Mouse (Mus musculus): ENCODE measurements at regions not wholly inside any gene's neighbourhood (a gene's known extent, or its start where the extent isn't known, plus 50 kb on each side); places are given as distances from the start of the nearest gene placed in this dataset.
"Not testable (repeated sequence)": the region's sequence is repeated elsewhere in the genome, so short reads cannot be mapped to it uniquely, and the experiment has no call there.

- H3K27me3 ChIP-seq (ENCODE audit: control insufficient read depth, insufficient read depth, low read length) = no peaks in the 10 kb centered on the region
- no peaks in the 10 kb centered on the region for H3K79me2 ChIP-seq (ENCODE audit: control insufficient read depth, insufficient read depth, low read length)
- H3K9ac ChIP-seq (ENCODE audit: low read depth, low read length) = no peak overlapping the region
- DNase-seq (ENCODE audit: extremely low read depth, low read depth, low spot score) = no peak
- TF ChIP-seq CTCF (IDR thresholded peaks at IDR 0.05; ENCODE audit: low read depth, low read length) = no peak
- TF ChIP-seq POLR2A (IDR thresholded peaks at IDR 0.05; ENCODE audit: extremely low read depth, insufficient read depth, low read length) = no peak
- H3K4me1 ChIP-seq (ENCODE audit: control insufficient read depth, insufficient read depth, low read length) = no peaks in the 10 kb centered on the region
- no peaks in the 10 kb centered on the region for H3K36me3 ChIP-seq (ENCODE audit: control insufficient read depth, insufficient read depth, low read length)
- no peak overlapping the region for H3K27ac ChIP-seq (replicated peaks; ENCODE audit: insufficient read depth, low read depth, low read length)
- no peak overlapping the region for H3K4me3 ChIP-seq (ENCODE audit: insufficient read depth, low read depth, low read length)
Observed at GRCm38 (mm10) chr10:11787240-11787639, 444.0 kb downstream of the Epm2a start.

DNA sequence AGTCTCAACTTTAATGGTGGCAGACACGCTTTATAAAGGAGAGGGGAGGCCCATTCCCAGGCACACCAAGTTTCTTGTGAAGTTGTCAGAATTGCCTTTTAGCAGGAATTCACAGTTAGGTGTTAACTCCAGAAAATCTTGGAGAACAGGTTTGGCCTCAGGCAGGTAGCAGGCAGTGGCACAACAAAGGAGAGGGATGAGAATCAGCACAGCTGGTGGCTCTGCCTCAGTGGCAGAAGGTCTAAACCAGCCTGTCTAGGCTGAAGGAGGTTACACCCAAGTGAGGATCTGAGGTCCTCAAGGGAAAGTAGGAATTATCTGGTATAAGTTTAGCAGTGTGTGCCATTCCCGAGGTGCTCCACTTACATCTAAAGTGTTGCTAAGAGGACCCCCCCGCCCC, 456.3 kb downstream of the Epm2a start:
- DNase-seq (ENCODE audit: extremely low read depth, low read depth, low spot score) = no peak
- H3K79me2 ChIP-seq (ENCODE audit: control insufficient read depth, insufficient read depth, low read length) = no peaks in the 10 kb centered on the region
- 81% methylated on average over 3 of the region's 3 CpGs for WGBS
- no peak overlapping the region for H3K27ac ChIP-seq (replicated peaks; ENCODE audit: insufficient read depth, low read depth, low read length)
- TF ChIP-seq CTCF (IDR thresholded peaks at IDR 0.05; ENCODE audit: low read depth, low read length) (no peak), POLR2A (IDR thresholded peaks at IDR 0.05; ENCODE audit: extremely low read depth, insufficient read depth, low read length) (no peak)
- no peak overlapping the region for H3K4me3 ChIP-seq (ENCODE audit: insufficient read depth, low read depth, low read length)
- H3K9ac ChIP-seq (ENCODE audit: low read depth, low read length) = no peak overlapping the region
- H3K4me1 ChIP-seq (ENCODE audit: control insufficient read depth, insufficient read depth, low read length) = no peaks in the 10 kb centered on the region
- H3K36me3 ChIP-seq (ENCODE audit: control insufficient read depth, insufficient read depth, low read length) = no peaks in the 10 kb centered on the region
- no peaks in the 10 kb centered on the region for H3K27me3 ChIP-seq (ENCODE audit: control insufficient read depth, insufficient read depth, low read length)

- H3K9ac ChIP-seq (ENCODE audit: low read depth, low read length); H3K27me3 ChIP-seq (ENCODE audit: control insufficient read depth, insufficient read depth, low read length); H3K27ac ChIP-seq (replicated peaks; ENCODE audit: insufficient read depth, low read depth, low read length); H3K4me3 ChIP-seq (ENCODE audit: insufficient read depth, low read depth, low read length); H3K36me3 ChIP-seq (ENCODE audit: control insufficient read depth, insufficient read depth, low read length); H3K79me2 ChIP-seq (ENCODE audit: control insufficient read depth, insufficient read depth, low read length); H3K4me1 ChIP-seq (ENCODE audit: control insufficient read depth, insufficient read depth, low read length); DNase-seq (ENCODE audit: extremely low read depth, low read depth, low spot score): not testable (repeated sequence)
- 84% methylated on average over 13 of the region's 13 CpGs for WGBS
Observed at GRCm38 (mm10) chr10:11801372-11802230, 458.4 kb downstream of the Epm2a start.

GRCm38 (mm10) chr10:11809255-11809654, 466.1 kb downstream of the Epm2a start:
- no peaks in the 10 kb centered on the region for H3K79me2 ChIP-seq (ENCODE audit: control insufficient read depth, insufficient read depth, low read length)
- H3K4me1 ChIP-seq (ENCODE audit: control insufficient read depth, insufficient read depth, low read length) = no peaks in the 10 kb centered on the region
- no peak overlapping the region for H3K9ac ChIP-seq (ENCODE audit: low read depth, low read length)
- no peaks in the 10 kb centered on the region for H3K36me3 ChIP-seq (ENCODE audit: control insufficient read depth, insufficient read depth, low read length)
- H3K27ac ChIP-seq (replicated peaks; ENCODE audit: insufficient read depth, low read depth, low read length) = no peak overlapping the region
- no peak for DNase-seq (ENCODE audit: extremely low read depth, low read depth, low spot score)
- H3K27me3 ChIP-seq (ENCODE audit: control insufficient read depth, insufficient read depth, low read length) = no peaks in the 10 kb centered on the region
- 78% methylated on average over 3 of the region's 3 CpGs for WGBS
- TF ChIP-seq CTCF (IDR thresholded peaks at IDR 0.05; ENCODE audit: low read depth, low read length) (no peak), POLR2A (IDR thresholded peaks at IDR 0.05; ENCODE audit: extremely low read depth, insufficient read depth, low read length) (no peak)
- H3K4me3 ChIP-seq (ENCODE audit: insufficient read depth, low read depth, low read length) = no peak overlapping the region

DNA sequence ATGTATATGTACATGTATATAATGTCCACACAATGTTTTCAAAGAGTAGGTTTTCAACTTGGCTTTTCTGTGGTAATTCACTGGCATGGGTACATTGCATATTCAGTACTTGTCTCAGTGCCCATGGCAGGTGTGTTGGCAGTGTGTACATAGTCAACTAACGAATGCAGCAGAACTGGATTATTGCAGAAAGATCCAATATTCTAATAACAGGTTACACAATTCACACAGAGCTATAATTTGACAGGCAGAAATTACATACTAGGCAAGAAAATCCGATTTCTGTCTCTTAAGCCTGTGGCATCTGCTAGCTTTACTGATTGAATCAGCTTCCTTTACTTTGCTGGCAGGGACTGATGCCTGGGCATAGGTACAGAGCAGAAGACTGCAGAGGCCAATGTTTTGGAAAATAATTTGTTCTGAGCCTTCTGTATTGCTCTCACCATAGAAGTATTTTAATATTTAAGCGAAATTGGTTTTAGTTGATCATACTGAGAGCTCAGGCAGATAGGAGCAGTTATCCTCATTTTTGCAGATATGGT, 479.3 kb downstream of the Epm2a start:
- no peaks in the 10 kb centered on the region for H3K27me3 ChIP-seq (ENCODE audit: control insufficient read depth, insufficient read depth, low read length)
- no peak overlapping the region for H3K4me3 ChIP-seq (ENCODE audit: insufficient read depth, low read depth, low read length)
- DNase-seq (ENCODE audit: extremely low read depth, low read depth, low spot score) = no peak
- no peak for TF ChIP-seq POLR2A (IDR thresholded peaks at IDR 0.05; ENCODE audit: extremely low read depth, insufficient read depth, low read length)
- no peak for TF ChIP-seq CTCF (IDR thresholded peaks at IDR 0.05; ENCODE audit: low read depth, low read length)
- no peak overlapping the region for H3K27ac ChIP-seq (replicated peaks; ENCODE audit: insufficient read depth, low read depth, low read length)
- no peaks in the 10 kb centered on the region for H3K79me2 ChIP-seq (ENCODE audit: control insufficient read depth, insufficient read depth, low read length)
- no peak overlapping the region for H3K9ac ChIP-seq (ENCODE audit: low read depth, low read length)
- no peaks in the 10 kb centered on the region for H3K4me1 ChIP-seq (ENCODE audit: control insufficient read depth, insufficient read depth, low read length)
- WGBS = 67% methylated on average over 3 of the region's 3 CpGs
- H3K36me3 ChIP-seq (ENCODE audit: control insufficient read depth, insufficient read depth, low read length) = no peaks in the 10 kb centered on the region

GRCm38 (mm10) chr10:11841094-11841493, 497.9 kb downstream of the Epm2a start:
- 72% methylated on average over 5 of the region's 5 CpGs for WGBS

More at GRCm38 (mm10) chr10:11841094-11841493, 497.9 kb downstream of the Epm2a start:
- H3K9ac ChIP-seq (ENCODE audit: low read depth, low read length) = no peak overlapping the region
- H3K27ac ChIP-seq (replicated peaks; ENCODE audit: insufficient read depth, low read depth, low read length) = no peak overlapping the region
- no peak overlapping the region for H3K4me3 ChIP-seq (ENCODE audit: insufficient read depth, low read depth, low read length)
- DNase-seq (ENCODE audit: extremely low read depth, low read depth, low spot score) = no peak
- no peaks in the 10 kb centered on the region for H3K4me1 ChIP-seq (ENCODE audit: control insufficient read depth, insufficient read depth, low read length)
- H3K36me3 ChIP-seq (ENCODE audit: control insufficient read depth, insufficient read depth, low read length) = no peaks in the 10 kb centered on the region
- TF ChIP-seq CTCF (IDR thresholded peaks at IDR 0.05; ENCODE audit: low read depth, low read length) (no peak), POLR2A (IDR thresholded peaks at IDR 0.05; ENCODE audit: extremely low read depth, insufficient read depth, low read length) (no peak)
- H3K79me2 ChIP-seq (ENCODE audit: control insufficient read depth, insufficient read depth, low read length) = no peaks in the 10 kb centered on the region
- H3K27me3 ChIP-seq (ENCODE audit: control insufficient read depth, insufficient read depth, low read length) = no peaks in the 10 kb centered on the region
